Mouse (Mus musculus) WW6 (cell line): ENCODE data around the gene Fbxl2.
A peak's percentile ranks its signal among the peaks of the same experiment; 100 is the strongest.

Experiments
- DNase-seq: peaks from one replicate; pipeline ENCODE4 v3.0.0-alpha.2; 2013; ENCODE audit warnings: low read depth, low spot score

Gene Fbxl2

DNA sequence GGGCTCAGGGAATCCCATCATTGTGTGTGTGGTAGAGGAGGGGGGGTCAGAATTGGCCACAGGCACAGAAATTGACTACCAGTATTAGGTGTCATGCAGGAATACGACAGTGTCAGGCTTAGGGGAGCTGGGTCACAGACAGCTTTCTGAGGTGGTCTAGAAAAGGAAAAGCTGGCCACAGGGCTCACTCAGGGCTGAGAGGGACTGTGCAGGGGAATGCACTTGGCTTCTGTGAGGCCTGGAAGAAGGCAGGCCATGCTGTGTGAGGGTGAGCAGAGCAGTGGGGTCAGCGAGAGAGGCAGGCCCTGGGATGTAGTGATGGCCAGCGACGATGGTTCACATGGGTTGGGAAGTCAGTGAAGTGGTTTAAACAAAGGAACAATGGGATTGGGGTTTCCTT is 72.1 kb downstream of the Fbxl2 start:
- DNase-seq, result no peak

DNA sequence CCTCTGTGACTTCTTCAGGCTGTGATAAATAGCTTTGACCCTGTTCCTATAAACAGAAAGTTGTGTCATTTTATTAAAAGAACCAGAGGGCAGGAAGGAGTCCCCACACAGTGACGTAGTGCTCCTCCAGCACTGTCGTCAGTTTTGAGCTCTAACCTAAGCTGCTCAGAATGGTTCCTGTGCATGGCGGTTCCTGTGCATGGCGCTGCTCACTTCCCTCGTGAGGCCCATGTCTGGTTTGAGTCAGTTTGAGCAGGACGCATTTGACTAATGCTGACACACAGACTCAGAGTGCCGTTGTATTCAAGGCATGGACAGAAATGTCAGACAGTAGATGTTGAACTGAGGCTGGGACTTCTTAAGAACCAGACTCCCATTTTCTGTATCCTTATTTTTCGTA is 74.4 kb downstream of the Fbxl2 start:
- DNase-seq, result no peak

DNA sequence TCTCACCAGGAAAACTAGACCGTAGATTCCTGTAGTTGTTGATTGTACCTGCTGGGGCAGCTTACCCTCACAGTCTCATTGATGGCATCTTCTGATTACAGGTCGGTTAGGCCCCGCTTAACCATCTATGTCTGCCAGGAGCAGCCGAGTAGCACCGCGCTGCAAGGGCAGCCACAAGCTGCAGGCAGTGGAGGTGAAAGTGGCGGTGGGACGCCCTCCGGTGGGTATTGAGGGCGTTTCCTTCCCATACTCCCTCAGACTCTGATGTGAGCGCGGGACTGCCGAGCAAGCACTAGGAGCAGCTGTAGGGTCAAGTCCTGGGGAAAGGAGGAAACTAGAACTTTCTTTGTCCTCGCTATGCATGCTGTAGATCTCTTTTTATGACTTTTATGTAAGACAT is 76.0 kb downstream of the Fbxl2 start:
- no peak for DNase-seq

DNA sequence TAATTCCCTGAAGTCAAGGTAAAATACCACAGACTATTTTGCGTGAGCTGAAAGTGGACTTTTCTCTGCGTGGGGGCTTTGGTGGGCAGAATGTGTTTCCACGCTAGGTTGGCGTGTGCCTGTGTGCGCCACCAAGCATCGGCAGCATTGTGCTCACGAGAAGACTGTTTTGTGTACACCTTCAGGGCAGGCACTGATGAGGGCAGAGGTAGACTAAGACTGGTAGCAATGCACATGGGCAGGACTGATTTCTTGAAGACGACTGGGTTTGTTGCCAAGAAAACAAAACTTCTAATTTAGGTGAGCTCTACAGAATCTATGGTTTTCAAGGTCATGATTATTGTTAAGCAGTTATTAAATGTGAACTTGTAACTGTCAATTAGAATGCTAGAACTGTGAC is 76.6 kb downstream of the Fbxl2 start:
- DNase-seq, result no peak

DNA sequence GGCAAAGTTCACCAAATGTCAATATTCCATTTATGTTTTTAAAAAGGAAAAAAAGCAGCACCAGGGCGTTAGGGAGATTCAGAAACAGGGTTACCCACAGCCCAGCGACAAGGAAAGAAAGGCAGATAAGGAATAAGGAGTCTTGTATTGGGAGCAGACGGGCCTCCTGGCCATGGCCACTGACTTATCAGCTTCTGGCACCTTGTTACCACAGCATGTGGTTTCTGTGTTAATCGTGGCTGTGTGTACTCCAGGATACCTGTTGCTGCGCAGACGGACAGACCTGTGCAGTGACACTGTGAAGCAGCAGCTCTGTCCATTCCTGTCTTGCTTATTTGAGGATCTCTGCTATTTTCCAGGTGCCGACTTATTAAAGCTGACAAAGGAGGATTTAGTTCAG is 77.0 kb downstream of the Fbxl2 start:
- DNase-seq, result no peak

DNA sequence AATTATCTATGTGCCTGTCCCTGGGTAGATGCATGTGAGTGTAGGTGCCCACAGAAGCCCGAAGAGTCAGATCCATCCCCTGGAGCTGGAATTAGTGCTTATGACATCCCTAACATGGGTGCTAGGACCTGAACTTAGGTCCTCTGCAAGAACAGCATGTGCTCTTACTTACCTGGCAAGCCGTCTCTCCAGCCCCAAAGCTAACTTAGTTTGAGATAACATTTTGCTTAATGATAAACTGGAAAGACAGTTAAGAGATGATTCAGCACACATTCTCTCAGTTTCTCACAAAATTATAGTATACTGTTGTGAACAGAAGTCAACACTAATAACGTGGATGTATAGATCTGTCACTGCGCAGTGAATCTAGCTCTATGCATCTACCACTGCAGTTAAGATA is 79.2 kb downstream of the Fbxl2 start:
- no peak for DNase-seq

DNA sequence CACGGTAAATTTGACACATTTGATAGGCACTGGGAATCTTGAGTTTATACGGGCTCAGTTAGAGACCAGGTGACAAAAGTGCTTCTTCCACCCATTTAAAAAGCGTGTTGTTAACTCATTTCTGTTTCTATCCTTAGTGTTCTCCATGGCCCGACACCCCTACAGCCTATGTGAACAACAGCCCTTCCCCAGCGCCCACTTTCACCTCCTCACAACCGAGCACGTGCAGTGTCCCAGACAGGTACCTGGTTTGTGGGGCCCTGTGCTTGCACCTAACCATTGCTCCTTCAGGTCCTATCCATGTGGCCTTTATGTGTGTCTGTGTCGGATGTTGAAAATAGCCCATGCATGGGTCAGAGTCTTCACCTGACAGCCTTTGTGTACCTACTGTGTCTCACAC is 81.6 kb downstream of the Fbxl2 start:
- DNase-seq, result no peak

DNA sequence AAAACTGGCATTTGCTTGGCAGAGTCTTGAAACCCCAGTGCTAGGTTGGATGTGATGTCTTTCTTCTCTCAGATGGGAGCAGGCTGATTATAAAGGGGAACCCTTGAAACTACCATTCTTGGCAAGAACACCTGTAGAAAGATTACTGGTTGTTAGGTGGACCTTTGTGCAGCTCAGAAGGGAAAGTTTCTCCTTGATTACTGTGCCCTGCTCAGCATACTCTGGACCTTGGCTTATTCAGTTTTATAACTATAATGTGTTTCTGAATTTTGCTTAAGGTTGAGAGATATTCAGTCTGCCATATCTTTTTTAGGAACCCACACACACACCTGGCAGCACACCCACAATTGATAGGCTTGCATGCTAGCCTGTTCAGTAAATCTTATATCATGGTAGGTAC is 82.3 kb downstream of the Fbxl2 start:
- no peak for DNase-seq

DNA sequence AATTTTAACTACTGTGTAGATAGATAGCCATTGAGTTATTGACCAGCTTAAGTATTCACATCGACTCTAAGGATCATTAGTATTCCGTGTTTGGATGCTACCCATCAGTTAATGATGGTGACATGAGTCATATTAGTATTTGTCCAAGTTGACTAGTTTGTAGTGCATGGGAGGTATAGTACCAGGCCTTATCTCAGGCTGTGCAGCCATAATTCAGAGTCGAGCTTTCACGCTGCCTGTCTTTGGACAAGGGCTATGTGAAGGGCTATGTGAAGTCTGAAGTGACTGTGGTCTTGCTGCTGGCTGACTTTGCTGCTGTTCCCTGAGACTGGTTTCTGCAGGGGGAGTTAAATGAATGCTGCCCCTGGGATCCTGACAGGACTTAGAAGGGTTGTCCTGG is 88.2 kb downstream of the Fbxl2 start:
- DNase-seq, result no peak

DNA sequence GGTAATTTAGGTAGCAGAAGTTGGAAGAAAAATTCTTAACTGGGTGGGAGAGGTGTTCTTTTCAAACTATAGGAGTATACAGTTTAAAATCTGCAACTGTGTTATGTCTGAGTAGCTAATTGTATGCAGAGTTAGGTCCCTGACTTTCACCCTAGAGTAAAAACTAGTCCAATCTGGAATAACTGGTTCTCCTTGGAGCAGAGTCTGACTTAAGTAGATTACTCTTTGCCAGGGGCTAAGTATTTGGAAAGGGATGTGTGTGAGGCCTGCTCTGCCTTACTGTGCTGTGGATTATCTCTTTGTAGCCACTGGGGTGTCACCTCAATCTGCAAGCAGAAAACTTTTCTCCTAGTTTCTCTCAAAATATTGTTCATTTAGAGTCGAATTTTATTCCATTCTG is 98.8 kb downstream of the Fbxl2 start:
- DNase-seq, result no peak

DNA sequence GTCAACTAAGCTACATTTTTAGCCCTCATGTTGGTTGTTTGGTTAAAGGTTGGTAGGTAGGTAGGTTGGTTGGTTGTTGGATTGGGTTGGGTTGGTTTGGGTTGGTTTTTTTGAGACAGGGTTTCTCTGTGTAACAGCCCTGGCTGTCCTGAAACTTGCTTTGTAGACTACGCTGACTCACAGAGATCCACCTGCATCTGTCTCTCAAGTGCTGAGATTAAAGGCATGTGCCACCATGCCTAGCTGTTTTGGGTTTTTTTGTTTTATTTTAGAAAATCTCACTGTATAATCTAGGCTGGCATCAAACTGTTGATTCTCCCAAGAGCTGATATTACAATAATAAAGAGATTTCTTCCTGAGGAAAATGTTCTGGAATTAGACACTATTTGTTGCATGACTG is 102.6 kb downstream of the Fbxl2 start:
- DNase-seq, result no peak

DNA sequence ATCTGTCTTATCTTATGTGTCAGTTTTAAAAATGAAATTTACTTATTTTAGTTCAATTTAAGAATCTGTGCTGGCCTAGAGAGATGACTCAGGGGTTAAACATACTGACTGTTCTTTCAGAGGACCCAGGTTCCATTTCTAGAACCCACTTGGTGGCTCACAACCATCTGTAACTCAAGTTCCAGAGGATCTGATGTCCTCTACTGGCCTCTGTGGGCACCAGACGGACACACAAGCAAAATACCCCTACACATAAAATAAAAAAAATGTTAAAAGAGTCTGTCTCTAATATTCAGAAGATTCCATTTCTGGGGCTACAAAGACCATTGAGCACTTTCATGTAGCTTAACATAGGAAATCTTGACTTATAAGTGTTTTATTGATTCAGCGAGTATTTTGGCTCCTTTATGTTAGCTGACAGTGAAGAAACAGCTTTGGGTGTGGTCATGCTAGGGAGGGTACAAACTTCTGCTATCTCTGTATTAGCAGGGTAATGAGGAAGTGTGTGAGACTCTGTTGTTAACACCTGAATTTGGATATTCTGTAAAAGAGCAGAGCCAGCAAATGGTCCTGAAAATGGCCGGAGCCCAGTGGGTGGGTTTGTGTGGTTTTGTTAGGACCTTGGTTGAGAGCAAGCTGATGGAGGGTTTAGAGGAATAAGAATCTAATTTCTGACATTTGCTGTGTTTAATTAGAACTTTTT is 104.7 kb downstream of the Fbxl2 start:
- no peak for DNase-seq

DNA sequence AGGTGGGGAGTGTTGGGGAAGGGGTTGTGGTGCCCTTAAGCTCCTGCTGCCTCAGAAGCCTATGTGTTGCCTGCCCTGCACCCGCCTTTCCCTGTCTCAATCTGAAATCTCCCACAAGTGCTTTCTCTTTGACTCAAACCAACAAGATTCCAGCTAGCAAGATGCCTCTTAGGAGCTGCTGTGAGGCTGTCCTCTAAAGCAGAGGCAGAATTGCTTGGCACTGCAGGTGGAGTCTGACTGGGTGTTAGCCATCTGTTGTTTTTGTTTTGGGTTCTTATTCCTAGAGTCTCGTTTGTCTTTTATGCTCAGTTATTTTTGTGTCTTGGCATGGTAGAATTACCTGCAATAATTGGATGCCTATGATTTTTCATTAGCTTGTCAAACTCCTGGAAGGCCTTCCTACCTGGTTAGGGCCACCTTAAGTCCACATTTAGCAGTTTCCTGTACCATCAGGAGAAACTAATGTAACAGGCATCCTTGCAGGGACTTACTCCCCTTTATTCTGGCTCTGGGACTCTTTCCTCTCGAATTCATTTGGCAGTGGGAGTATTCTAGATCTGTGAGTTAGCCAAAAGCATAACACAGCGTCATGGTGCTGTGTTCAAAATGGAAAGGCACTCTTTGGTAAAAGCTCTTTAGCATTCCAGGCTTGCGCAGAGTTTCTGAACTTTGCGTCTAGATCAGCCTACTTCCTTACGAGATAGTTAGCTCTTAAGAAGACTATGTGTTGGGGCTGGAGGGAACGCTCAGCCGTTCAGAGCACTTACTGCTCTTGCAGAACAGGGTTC is 106.7 kb downstream of the Fbxl2 start:
- DNase-seq, result no peak

DNA sequence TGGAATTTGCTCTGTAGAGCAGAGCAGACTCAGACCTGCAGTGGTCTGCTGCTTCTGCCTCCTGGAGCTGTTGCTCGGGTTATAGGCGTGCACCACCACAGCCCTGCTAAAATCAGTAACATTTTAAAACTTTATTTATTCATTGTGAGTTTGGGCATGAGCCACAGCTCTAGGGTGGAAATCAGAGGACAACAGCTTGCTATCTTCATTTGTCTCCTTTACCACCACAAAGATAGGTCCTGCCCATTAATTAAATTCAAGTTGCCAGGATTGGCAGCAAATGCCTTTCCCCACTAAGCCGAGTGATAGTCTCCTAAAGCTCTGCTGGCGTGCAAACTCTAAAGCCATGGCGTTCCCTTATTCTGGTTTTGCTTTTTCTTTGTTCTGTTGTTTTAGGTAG is 110.4 kb downstream of the Fbxl2 start:
- DNase-seq, result no peak

DNA sequence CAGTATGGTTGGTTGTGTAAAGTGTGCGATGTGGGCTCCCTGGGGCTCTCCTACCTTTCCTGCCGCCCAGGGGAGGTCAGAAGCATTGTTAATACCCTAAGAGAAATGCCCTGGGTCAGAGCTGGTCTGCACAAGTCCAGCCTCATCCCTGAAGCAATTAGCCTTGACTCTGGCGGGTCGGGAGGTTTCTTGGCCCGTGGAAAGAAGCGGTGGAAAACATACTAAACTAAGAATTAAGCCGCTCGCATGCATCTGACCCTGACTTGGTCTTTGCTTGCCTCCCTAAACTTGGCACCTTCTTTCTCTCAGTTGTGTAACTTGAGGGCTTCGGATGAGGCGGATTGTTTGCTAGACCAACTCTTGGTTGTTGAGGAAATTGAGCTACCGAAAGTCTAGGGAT is 113.5 kb downstream of the Fbxl2 start:
- no peak for DNase-seq

DNA sequence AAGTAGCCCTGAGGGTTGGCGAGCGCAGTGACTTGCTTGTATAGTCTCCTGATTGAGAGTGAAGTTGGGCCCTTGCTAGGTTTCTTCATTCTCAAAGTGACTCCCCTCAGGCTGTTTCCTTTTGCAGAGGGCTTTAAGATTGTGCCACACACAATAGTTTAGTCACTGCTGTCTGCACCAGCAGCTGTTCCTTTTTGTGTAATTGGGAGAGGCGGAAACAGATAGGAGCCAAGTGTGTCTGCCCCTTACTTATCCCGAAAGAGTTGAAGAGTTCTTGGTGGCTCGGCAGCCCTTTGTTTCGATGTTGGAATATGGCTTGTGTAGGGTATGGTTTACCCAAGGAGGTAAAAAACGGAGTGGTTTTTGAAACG is 113.9 kb downstream of the Fbxl2 start:
- DNase-seq, result no peak

DNA sequence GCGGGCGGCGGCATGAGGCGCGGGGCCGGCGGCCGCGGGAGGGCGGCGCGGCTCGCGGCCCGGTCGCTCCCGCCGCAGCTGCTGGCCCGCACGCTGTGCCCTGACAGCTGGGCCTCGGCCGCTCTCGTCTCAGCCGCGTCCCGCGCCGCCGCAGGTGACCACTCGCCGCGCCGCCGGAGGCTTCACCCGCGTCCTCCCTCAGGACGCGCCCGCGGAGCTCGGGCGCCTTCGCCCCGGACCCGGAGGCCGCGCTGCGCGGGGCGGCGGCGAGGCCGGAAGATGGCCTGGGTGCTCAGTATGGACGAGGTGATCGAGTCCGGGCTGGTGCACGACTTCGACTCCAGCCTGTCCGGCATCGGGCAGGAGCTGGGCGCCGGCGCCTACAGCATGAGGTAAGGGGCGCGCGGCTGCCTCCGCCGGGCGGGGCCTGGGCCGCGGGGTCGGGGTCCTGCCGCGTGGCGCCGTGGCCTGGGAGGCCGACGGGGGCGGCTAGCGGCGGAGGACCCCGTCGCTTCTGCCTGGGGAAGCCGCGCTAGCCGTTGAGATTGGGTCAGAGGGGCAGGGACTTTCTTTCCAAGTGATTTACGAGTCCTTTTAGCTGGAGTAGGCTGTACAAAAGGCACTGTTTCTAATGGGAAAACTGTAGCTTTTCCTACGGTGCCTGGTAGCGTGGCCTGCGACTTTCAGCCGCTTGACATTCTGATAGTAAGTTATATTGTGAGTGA is 114.5 kb downstream of the Fbxl2 start:
- DNase-seq, result no peak

DNA sequence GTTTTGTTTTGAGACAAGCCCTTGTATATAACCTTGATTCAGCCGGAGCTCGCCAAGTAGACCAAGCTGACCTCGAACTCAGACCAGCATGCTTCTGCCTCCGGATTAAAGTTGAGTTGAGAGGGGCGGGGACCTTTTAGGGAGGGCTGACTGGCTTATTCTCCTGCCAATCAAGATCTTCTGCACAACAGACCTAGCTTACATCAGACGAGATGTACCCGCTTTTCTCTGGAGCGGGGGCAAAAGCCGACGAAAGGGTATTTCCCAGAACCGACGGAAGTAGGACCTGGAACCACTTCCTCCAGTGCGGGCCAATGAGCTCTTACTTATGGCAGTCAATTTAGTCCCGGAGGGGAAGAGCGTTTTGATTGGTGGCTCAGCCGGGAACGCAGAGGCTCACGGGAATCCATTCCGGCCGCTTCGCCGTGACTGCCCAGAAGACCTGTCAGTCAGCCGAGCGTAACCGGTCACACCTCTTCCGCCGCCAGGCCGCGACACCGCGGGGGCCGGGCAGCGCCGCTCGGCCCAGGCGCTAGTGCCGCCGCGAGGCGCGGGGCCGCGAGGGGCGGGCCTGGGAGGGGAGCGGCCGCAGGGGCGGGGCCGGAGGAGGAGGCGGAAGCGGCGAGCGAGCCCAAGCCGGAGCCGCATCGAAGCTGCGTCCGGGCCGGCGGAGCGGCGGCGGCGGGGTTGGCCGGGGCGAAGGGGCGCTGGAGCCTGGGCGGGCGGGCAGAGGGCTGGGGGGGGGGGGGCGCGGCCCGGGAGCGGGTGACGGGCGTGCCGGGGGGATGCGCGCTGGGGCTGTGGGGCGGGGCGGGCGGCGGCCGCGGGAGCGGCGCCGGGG is 115.2 kb downstream of the Fbxl2 start, which contains the start of gene Ubp1:
TSS of gene Ubp1 (plus strand) at position 401 of the 841 bp plus-strand sequence.
- peak; percentile 94 for DNase-seq

DNA sequence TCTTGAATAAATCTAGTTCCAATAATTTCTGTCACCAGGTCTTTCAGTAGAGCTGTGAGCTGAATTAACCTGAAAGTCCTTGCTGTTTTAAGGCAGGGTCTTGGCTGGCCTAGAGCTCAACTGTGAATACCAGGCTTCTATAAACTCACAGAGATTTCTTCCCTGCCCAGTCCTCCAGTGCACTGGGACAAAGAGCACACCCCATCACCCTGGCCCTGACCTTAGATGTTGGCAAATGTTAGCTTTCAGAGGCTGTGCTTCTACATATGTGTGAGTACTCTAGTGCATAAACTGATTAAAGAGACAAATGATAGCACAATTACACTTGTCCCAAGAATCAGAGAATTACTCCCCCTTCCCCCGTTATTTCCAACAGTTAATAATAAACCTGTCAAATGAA is 116.3 kb downstream of the Fbxl2 start:
- DNase-seq, result no peak

DNA sequence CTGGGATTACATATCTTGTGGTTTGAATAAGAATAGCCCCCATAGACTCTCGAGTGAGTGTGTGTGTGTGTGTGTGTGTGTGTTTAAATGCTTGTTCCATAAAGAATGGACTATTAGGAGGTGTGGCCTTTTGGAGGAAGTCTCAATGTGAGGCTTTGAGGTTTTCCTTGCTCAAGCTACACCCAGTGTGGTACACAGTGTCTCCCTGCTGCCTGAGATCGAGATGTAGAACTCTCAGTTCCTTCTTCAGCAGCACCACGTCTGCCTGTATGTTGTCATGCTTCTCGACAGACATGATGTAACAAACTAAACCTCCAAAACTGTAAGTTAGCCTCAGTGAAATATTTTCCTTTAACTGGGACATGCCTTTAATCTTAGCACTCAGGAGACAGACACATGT is 117.4 kb downstream of the Fbxl2 start:
- no peak for DNase-seq

DNA sequence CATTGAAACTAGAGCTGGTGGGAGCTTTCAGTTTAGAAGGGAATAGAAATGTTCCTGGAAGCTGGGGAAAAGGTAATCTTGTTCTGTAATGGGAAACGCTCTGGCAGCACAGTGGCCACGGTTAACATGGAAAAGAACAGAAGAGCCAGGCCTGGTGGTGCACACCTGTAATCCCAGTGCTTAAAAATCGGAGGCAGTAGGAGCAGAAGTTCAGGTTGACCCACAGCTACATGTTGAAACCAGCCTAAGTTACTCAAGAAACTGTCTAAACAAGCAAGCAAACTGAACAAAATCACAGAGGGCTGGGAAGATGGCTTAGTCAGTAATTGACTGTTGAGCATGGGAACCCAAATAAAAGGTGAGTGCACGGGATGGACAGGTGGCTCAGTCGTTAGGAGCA is 121.1 kb downstream of the Fbxl2 start:
- DNase-seq, result no peak

DNA sequence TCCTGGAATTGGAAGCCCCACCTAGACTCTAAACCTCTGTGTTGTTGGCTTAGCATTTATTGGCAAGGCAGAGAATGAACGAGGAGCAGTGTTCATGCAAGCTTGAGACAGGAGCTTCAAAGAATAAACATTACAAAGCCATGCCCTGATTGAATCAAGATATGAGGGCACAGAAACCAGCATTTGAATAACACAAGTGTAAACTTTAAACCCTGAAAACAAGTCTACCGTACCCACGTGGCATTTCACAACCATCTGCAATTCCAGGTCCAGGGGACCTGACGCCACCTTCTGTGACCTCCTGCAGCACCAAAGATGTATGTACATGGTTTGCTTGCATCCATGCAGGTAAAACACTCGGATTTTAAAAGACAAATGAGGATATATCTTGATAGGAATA is 123.3 kb downstream of the Fbxl2 start:
- DNase-seq, result no peak
